Mouse (Mus musculus): ENCODE measurements around the gene Plekhf1. TPM values are rescaled to one million over a fixed set of nuclear protein-coding genes. Genes with fewer than 3 reads are reported as not detected.

Gene Plekhf1
- total RNA-seq, 2 experiments from 2014 or later, result 5.0 to 7.5 TPM

- peak; percentile 57 for DNase-seq
Measured at GRCm38 (mm10) chr7:38218631-38219367, 9.0 kb downstream of the Plekhf1 start.

GRCm38 (mm10) chr7:38217417-38218171, 10.2 kb downstream of the Plekhf1 start:
- DNase-seq, result peak; percentile 95

DNA sequence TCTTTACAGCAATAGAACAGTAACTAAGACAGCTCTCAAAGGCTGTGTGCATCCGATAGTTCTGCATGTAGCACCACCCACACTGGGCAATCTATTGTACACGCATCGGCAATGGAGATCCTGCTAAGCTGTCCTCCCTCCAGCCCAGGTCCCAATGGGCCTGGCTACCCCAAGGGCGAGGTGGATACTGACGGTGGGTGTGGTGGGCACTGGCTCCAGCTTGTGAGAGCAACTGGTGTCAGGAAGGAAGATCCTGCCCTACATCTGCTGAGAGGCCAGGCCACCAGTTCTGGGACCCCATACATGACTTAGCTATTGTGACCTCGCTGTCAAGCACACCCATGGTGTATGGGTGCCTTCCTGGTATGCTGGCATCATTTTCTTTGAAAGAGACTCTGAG, 12.1 kb downstream of the Plekhf1 start:
- no peak for DNase-seq

DNA sequence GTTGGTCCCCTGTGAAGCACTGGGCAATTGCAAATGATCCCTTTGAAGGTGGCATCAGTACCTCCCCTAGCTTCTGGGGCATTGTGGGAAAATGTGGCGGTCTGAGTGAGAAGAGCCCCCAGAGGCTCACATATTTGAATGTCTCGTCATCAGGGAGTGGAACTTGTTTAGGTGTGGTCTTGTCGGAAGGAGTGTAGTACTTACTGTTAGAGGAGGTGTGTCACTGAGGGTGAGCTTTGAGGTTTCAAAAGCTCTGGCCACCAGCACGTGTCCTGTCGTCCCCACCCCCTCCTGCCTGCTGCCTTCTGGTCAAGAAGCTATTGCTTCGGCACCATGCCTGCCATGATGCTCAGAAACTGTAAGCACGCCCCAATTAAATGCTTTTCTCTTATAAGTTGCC, 12.5 kb downstream of the Plekhf1 start:
- DNase-seq, result no peak

- DNase-seq, result no peak
Measured at GRCm38 (mm10) chr7:38214473-38215214, 13.2 kb downstream of the Plekhf1 start.

- peak; percentile 42 for DNase-seq
Measured at GRCm38 (mm10) chr7:38212651-38213062, 15.2 kb downstream of the Plekhf1 start.

GRCm38 (mm10) chr7:38209478-38210152, 18.2 kb downstream of the Plekhf1 start:
- DNase-seq, result peak; percentile 62

DNA sequence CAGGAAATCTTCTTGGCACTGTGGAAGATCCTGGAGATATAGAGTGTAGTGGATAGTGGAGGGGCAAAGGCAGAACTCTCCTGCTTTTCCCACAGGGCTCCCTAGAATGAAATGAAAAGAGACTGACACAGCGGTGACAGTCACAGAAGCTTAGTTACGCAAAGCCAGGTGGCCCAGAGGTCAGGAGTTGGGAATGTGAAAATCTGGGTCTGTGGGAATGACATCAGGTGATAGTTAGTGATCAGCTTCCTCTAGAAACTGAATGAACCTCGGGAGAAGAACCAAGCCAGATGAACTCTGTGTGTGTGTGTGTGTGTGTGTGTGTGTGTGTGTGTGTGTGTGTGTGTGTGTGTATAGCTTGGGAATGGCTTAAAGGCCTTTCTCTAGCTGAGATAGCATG, 18.8 kb downstream of the Plekhf1 start:
- DNase-seq, result no peak

GRCm38 (mm10) chr7:38206564-38206963, 21.3 kb downstream of the Plekhf1 start:
- no peak for DNase-seq

DNA sequence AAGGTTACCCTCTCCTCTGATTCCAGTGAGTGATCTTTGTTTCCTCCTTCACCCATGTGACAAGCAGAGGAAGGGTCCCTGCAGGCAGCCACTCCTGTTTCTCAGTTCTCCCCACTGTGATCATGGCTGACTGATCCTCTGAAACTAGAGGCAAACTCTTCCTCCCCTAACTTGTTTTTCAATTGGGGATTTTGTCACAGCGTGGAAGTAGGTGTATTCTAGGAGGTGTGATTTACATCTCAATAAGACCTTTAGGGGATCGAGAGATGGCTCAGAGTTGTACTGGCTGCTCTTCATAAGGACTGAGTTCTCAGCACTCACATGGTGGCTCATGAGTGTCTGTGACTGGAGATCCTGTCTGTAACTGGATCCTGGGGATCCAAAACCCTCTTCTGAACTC, 22.0 kb downstream of the Plekhf1 start:
- DNase-seq, result no peak

DNA sequence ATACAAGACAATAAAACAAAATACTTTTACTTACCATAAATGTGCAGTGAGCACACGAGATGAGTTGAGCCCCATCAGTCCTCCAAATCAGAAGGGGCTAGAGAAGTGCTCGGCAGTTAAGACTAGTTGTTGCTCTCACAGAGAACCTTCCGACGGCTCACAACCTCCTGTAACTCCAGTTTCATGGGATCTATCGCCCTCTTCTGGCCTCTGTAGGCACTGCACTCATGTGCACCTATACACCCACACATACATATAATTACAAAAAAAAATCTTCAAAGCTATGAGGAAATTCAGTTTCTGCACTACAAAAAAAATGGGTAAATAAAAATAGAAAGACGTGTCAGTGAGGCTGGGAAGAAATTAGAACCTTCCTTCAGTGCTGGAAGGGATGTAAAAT, 23.5 kb downstream of the Plekhf1 start:
- DNase-seq, result no peak

- no peak for DNase-seq
Measured at GRCm38 (mm10) chr7:38201290-38201658, 26.5 kb downstream of the Plekhf1 start.

DNA sequence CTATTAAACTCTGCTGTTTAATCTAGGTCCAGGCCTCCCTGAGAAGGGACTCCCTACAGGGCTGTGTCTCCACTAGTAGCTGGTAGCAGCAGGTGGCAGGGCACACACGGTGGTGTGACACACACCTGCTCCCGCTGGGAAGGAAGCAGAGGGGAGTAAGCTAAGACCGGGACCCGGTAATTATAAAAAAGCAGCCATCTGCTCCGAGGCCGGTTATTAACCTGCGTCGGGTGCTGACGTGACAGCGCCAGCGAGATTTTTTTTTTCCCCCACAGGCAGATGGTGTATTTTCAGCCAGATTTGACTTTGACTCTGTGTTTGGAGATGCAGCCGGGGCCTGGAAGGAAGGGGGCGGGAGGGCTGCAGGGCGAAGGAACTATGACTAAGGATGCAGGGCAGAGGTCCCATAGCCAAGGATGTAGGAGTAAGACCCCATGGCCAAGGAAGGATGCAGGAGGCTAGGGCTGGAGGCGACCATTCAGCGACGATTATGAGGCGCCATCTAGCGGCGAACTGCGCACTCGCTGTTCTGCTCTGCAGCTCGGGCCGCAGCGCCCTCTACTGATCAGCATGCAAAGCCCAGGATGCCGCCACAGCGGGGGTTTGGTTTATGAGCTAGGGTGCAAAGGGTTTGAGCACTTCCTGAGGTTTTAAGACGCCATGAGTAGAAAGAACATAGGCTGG, 27.1 kb downstream of the Plekhf1 start:
- DNase-seq, result peak; percentile 72

DNA sequence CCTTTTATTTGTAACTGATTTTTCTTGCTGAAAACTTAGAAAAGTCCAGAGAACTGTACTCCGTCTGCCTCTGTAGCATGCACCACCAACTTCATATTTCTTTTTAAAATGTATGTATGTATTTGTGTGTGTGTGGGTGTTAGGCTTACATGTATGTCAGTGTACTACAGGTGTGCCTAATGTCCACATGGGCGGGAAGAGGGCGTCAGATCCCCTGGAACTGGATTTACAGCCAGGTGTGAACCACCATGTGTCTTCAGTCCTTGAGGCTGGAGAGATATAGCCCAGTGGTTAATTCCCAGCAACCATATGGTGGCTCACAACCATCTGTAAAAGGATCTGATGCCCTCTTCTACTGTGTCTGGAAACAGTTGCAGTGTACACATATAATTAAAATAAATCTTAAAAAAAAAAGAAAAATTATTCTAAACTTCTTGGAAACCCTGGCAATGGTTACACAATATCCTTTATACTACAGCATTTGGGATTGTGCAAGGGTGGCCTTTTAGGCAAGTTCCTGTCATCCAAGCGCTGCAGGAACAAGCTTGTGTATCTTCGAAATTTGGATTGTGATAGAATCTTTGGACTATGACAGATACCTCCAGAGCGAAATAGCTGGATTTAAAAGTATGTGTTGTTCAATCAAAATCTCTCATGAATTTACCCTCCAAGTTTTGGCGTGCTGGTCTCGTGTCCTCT, 27.8 kb downstream of the Plekhf1 start:
- no peak for DNase-seq

- no peak for DNase-seq
Measured at GRCm38 (mm10) chr7:38191571-38191970, 36.2 kb downstream of the Plekhf1 start.

- DNase-seq, result no peak
Measured at GRCm38 (mm10) chr7:38191146-38191545, 36.7 kb downstream of the Plekhf1 start.

DNA sequence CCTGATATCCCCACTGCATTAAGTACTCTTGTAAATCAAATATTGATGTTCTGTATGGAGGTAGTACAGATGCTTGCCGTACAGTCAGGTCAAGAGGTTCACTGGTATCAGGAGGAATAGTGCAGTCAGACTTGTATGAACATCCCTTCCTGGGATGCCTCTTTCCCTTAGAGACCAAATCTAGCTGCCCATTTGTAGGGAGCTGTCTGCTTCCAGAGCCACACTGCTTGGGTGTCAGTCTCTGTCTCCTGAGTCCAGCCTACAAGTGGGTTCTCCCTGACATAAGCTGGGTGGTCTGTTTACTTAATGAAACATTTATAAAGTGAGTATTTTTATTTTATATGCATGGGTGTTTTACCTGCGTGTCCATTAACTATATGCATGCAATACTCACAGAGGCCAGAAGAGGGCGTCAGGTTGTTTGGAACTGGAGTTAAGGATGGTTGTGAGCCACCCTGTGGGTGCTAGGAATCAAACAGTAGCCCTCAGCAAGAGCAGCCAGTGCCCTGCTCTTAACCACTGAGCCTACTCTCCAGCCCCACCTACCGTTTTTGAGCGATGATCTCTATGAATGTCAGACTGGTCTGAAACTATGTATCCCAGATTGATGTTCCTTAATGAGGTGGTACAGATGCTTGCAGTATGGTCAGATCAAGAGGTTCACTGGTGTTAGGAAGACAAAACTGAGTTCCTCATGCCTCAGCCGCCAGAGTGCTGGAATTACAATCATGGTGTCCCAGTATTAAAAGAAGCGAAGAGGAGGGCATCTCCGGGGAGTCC, 37.6 kb downstream of the Plekhf1 start:
- DNase-seq, result no peak

GRCm38 (mm10) chr7:38189136-38189982, 38.5 kb downstream of the Plekhf1 start:
- no peak for DNase-seq

All from gastrocnemius, postnatal 25 days (tissue).